Mouse (Mus musculus) limb, embryonic 14.5 days (tissue): ENCODE results near the gene Zfp217. TPM values are rescaled to one million over a fixed set of nuclear protein-coding genes. Genes with fewer than 3 reads are reported as not detected.

ENCODE experiments used
- ATAC-seq: fragments of 200-750 bp; cut with Nextera tagmentation; 2 replicates; pipeline ENCODE4 v1.8.0; 2017; ENCODE audit warnings: low read depth, moderate number of reproducible peaks, moderate TSS enrichment; ENCODE audit not compliant: low FRiP score
- DNase-seq: peaks from one replicate; pipeline ENCODE4 v3.0.0-alpha.2; 2015; ENCODE audit warnings: low spot score
- H3K27ac ChIP-seq: fragments of 300-500 bp; sonication (generic); replicated peaks from 2 replicates; pipeline ENCODE4 v1.5.1; 2014; ENCODE audit warnings: low read depth, mild to moderate bottlenecking, low read length, moderate library complexity, mixed read lengths
- H3K27me3 ChIP-seq: fragments of 300-500 bp; sonication (generic); 2 replicates; pipeline ENCODE4 v1.6.1; 2014; ENCODE audit warnings: low read length, mixed read lengths; ENCODE audit not compliant: control insufficient read depth, insufficient read depth
- H3K36me3 ChIP-seq: fragments of 300-500 bp; sonication (generic); 2 replicates; pipeline ENCODE4 v1.6.1; 2014; ENCODE audit warnings: mild to moderate bottlenecking, low read length, moderate library complexity, mixed read lengths; ENCODE audit not compliant: control insufficient read depth, insufficient read depth
- H3K4me1 ChIP-seq: fragments of 300-500 bp; sonication (generic); 2 replicates; pipeline ENCODE4 v1.6.1; 2014; ENCODE audit warnings: antibody characterized with exemption, low read length, mixed read lengths; ENCODE audit not compliant: control insufficient read depth, insufficient read depth
- H3K4me2 ChIP-seq: fragments of 300-500 bp; sonication (generic); replicated peaks from 2 replicates; pipeline ENCODE4 v1.6.1; 2014; ENCODE audit warnings: low read depth, mild to moderate bottlenecking, low read length, moderate library complexity; ENCODE audit not compliant: severe bottlenecking
- H3K4me3 ChIP-seq: fragments of 300-500 bp; sonication (generic); replicated peaks from 2 replicates; pipeline ENCODE4 v1.5.1; 2014; ENCODE audit warnings: low read length
- H3K9ac ChIP-seq: fragments of 300-500 bp; sonication (generic); 2 replicates; pipeline ENCODE4 v1.6.1; 2014; ENCODE audit warnings: mild to moderate bottlenecking, low read depth, low read length, moderate library complexity; ENCODE audit not compliant: severe bottlenecking
- H3K9me3 ChIP-seq: fragments of 300-500 bp; sonication (generic); 2 replicates; pipeline ENCODE4 v1.6.1; 2016; ENCODE audit warnings: low read length; ENCODE audit not compliant: control insufficient read depth
- POLR2A ChIP-seq: fragments of 200-500 bp; IDR thresholded peaks from 2 replicates; pipeline ENCODE4 v1.8.0; 2012; ENCODE audit warnings: inconsistent platforms, mild to moderate bottlenecking, moderate library complexity, borderline replicate concordance; ENCODE audit not compliant: insufficient read depth, insufficient read length; ENCODE audit errors: extremely low read depth
- WGBS: fragments of 180-500 bp; shearing (Covaris S2); extraction: QIAGEN DNeasy Blood & Tissue Kit; methylation state at CpG from one replicate; pipeline ENCODE4 v1.1.7; 2014; 5-methylcytosine and 5-hydroxymethylcytosine counted together
- polyA plus RNA-seq, 2 experiments: library from polyadenylated mRNA; depleted of rRNA in 1 of 2; stranded (reverse) in 1 of 2; unstranded in 1 of 2; fragments of >200 nt; fragmentation: Nextera tagmentation in 1 of 2; extraction: Ambion mirVana in 1 of 2; gene quantifications; 2 replicates each; pipeline versions ENCODE4 v1.2.1 to v1.2.3; 2012 to 2014

Gene Zfp217
- polyA plus RNA-seq, 2 experiments, result 4.0 to 11.7 TPM

DNA sequence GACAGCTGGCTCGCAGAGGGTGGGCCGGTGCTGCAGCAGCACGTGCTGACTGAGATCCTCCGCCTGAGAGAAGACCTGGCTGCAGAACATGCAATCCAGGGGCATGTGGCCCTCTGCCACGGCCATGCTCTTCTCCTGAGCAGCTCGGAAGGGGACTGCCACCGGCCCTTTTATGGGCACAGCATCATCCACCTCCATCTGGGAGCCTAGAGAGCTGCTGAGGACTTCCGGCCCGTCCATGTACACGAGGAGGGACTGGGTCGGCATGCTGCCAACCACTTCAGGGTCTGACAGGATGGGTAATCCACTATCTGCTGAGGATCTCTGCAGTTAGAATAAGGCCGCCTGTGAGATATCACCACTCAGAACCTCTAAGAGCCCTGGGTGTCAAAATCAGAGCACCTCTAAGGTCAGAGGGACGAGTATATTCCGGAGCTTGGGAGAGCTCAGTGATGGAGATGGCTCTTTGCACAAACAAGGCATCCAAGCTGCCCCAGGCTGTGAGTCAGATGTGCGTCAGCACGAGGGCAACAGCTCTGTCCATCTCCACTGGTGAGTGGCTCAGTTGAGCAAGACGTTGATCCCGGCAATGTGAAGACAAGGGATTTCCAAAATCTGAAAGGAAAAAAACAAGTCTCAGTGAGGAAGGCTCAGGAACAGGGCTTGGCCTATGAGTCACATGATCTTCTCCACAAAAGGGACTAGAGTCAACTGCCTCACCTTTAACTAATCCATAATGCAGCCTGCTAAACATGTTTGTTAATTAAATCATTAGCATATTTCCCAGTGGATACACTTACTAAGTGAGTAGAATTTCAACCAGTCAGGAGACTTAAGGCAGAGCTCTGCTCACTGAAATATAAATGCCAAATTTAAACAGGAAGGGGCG, 27.5 kb downstream of the Zfp217 start:
- 92% methylated on average over 19 of the region's 19 CpGs for WGBS
- Histone ChIP-seq H3K27me3 (no peaks in the 10 kb centered on the region), H3K4me2 (no peak overlapping the region), H3K9me3 (no peaks in the 10 kb centered on the region), H3K4me1 (0 out of 2 replicates have a peak, but pooled peaks cover under 1% of the 10 kb centered on the region), H3K4me3 (no peak overlapping the region), H3K9ac (no peak overlapping the region), H3K27ac (no peak overlapping the region), H3K36me3 (peaks cover 47% of the 10 kb centered on the region)
- ATAC-seq, result no peak
- TF ChIP-seq POLR2A, result no peak
- DNase-seq, result no peak

DNA sequence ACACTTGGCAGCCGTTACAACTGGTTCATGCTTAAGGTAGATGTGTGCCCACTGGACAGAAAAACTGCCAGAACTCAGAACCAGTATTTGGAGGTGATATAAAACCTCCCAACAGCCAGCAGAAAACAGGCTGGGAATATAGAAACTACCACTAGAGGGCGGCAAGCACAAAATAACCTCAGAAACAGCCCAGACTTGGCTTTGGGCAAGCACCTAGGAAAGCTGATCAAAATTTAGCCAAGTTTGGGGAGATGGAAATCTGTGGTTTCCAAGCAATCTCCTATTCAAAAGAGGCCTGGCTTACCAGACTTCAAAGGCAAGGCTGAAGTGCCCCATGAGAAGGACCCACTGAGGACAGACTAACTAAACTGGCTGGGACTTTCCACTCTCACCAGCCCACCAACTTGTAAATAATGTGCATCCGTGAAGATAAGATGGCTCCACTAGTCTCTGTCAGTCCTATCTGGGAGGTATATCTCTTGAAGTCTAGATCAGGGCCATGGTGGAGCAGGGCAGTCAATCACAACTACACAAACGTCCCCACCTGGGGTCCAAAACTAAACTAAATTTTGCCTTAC, 31.1 kb downstream of the Zfp217 start:
- Histone ChIP-seq H3K36me3 (peaks cover 76% of the 10 kb centered on the region), H3K27ac (no peak overlapping the region), H3K4me1 (no peaks in the 10 kb centered on the region), H3K4me3 (no peak overlapping the region), H3K27me3 (no peaks in the 10 kb centered on the region), H3K9ac (no peak overlapping the region), H3K9me3 (no peaks in the 10 kb centered on the region), H3K4me2 (no peak overlapping the region)
- 44% methylated on average over 4 of the region's 4 CpGs for WGBS
- DNase-seq (peak; percentile 76), ATAC-seq (no peak)
- TF ChIP-seq POLR2A, result no peak

- no peak for TF ChIP-seq POLR2A
- H3K36me3 ChIP-seq, result peaks cover 71% of the 10 kb centered on the region
These were observed 37.6 kb downstream of the Zfp217 start for GRCm38 (mm10) chr2:170110306-170110705.

GRCm38 (mm10) chr2:170109528-170109927, 38.4 kb downstream of the Zfp217 start:
- Histone ChIP-seq H3K4me1 (no peaks in the 10 kb centered on the region), H3K27ac (no peak overlapping the region)

More at GRCm38 (mm10) chr2:170110306-170110705, 37.6 kb downstream of the Zfp217 start:
- Histone ChIP-seq H3K27me3 (no peaks in the 10 kb centered on the region), H3K9ac (no peak overlapping the region), H3K9me3 (no peaks in the 10 kb centered on the region), H3K4me3 (no peak overlapping the region), H3K4me2 (no peak overlapping the region), H3K4me1 (no peaks in the 10 kb centered on the region), H3K27ac (no peak overlapping the region)
- ATAC-seq (no peak), DNase-seq (no peak)
- 79% methylated on average over 8 of the region's 8 CpGs for WGBS

DNA sequence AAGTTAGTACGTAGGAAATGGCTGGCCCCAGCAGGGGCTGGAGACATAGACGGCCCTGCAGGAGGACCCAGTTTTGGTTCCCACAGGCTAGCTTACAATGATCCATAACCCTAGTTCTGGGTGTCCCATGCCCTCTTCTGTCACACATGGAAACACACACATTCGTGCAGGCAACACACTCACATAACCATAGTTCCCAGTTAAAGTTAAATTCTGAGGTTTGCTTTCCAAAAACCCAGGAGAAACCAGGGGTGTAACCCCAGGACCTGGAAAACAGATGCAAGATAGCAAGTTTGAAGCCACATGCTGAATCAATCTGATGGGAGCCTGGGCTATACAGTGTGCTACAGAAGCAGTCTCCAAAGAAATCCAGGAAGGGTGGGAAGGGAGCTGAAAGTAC, 40.1 kb downstream of the Zfp217 start:
- no peaks in the 10 kb centered on the region for H3K4me1 ChIP-seq
- no peak overlapping the region for H3K27ac ChIP-seq
- no peak for ATAC-seq
- H3K9ac ChIP-seq, result no peak overlapping the region
- 73% methylated on average over 3 of the region's 3 CpGs for WGBS
- H3K4me3 ChIP-seq, result no peak overlapping the region
- TF ChIP-seq POLR2A, result no peak
- H3K27me3 ChIP-seq, result no peaks in the 10 kb centered on the region
- no peaks in the 10 kb centered on the region for H3K9me3 ChIP-seq
- peaks cover 47% of the 10 kb centered on the region for H3K36me3 ChIP-seq
- no peak for DNase-seq
- no peak overlapping the region for H3K4me2 ChIP-seq

More at GRCm38 (mm10) chr2:170109528-170109927, 38.4 kb downstream of the Zfp217 start:
- H3K36me3 ChIP-seq, result peaks cover 64% of the 10 kb centered on the region
- H3K9me3 ChIP-seq, result no peaks in the 10 kb centered on the region
- no peak overlapping the region for H3K4me2 ChIP-seq
- WGBS, result 78% methylated on average over 5 of the region's 5 CpGs
- TF ChIP-seq POLR2A, result no peak
- ATAC-seq (no peak), DNase-seq (no peak)
- no peaks in the 10 kb centered on the region for H3K27me3 ChIP-seq
- no peak overlapping the region for H3K4me3 ChIP-seq
- no peak overlapping the region for H3K9ac ChIP-seq
